8 mouse cellular contexts compared by ENCODE assay signal in genomic region chr1:172217148-172217547, GRCm38 (mm10). TPM values are rescaled to one million over a fixed set of nuclear protein-coding genes. Genes with fewer than 3 reads are reported as not detected.
DNase-seq lines count a peak whose midpoint lies in the region; ATAC-seq and TF ChIP-seq lines count a peak whose summit lies in the region.

No protein-coding gene starts in this region.

- under 1% methylated on average over 5 of the region's 5 CpGs for WGBS in hindbrain, embryonic 16.5 days

- no peak overlapping the region for H3K4me3 ChIP-seq in hindbrain, embryonic 16.5 days (ENCODE audit: low read length)
- no peak overlapping the region for H3K4me3 ChIP-seq in left cerebral cortex, adult 2 months

- peaks cover 21% of the 10 kb centered on the region for H3K4me1 ChIP-seq in hindbrain, embryonic 16.5 days (ENCODE audit: control insufficient read depth, insufficient read depth, low read depth, low read length)

- no peaks in the 10 kb centered on the region for H3K9me3 ChIP-seq in hindbrain, embryonic 16.5 days (ENCODE audit: control insufficient read depth, low read length)

- DNase-seq in ZHBTc4 (ENCODE audit: low read depth, low spot score) = peak; percentile 96
- DNase-seq in cerebellum, postnatal 36 days = peak; percentile 89 to 91
- DNase-seq in gastrocnemius, adult 18-20 months (ENCODE audit: low spot score) = peak; percentile 98
- peak; percentile 90 to 95 for DNase-seq in left cerebral cortex, adult 2 months (ENCODE audit: extremely low spot score in 1 of 2, low spot score in 2 of 2)
- peak; percentile 93 for DNase-seq in right cerebral cortex, adult 18-20 months
- peak; percentile 93 for DNase-seq in urinary bladder, adult 2 months (ENCODE audit: low spot score)

- peak overlapping the region; percentile 35 for H3K9ac ChIP-seq in hindbrain, embryonic 16.5 days (ENCODE audit: low read depth, low read length)

- no peaks in the 10 kb centered on the region for H3K27me3 ChIP-seq in hindbrain, embryonic 16.5 days (replicated peaks; ENCODE audit: control insufficient read depth, insufficient read depth, low read length)

- intact Hi-C loops in left cerebral cortex, adult 2 months (cut with DNase I) = loop anchor here (1.0 to 5.0 kb wide), 2 partner anchors 50 to 92 kb away; no protein-coding TSS in a partner anchor

- peak overlapping the region; percentile 37 for H3K4me2 ChIP-seq in hindbrain, embryonic 16.5 days (ENCODE audit: low read length)

- peak; percentile 60 for ATAC-seq in hindbrain, embryonic 16.5 days
- peak; percentile 100 for ATAC-seq in megakaryocyte, adult 5-6 weeks (ENCODE audit: poor library complexity, severe bottlenecking)

- peak; percentile 76 for TF ChIP-seq CTCF in left cerebral cortex, adult 2 months (IDR thresholded peaks at IDR 0.05)

- H3K36me3 ChIP-seq in hindbrain, embryonic 16.5 days (ENCODE audit: control insufficient read depth, insufficient read depth, low read length) = no peaks in the 10 kb centered on the region

- H3K27ac ChIP-seq in hindbrain, embryonic 16.5 days (ENCODE audit: low read depth, low read length) = peak overlapping the region; percentile 64
- H3K27ac ChIP-seq in left cerebral cortex, adult 2 months = peak overlapping the region; percentile 44

RNA-seq across cellular contexts. Expression of gene Casq1, which starts 2.5 kb away (rescaled TPM):
- total RNA-seq in gastrocnemius, adult 18-20 months (2021) = 1,000 to 10,000 TPM; 2,670 to 3,214 TPM
- 1.5 and 5.5 TPM in 2 replicates for polyA plus RNA-seq in hindbrain, embryonic 16.5 days (2015; fragmentation: Nextera tagmentation; extraction: Ambion mirVana)
- total RNA-seq in left cerebral cortex, adult 2 months (2021) = under 1 TPM in 1 of 2 experiments, not detected in 1; 0.48 TPM
- total RNA-seq in megakaryocyte, adult 5-6 weeks (2015) = not detected in 2 replicates
- not detected in 2 replicates for total RNA-seq in megakaryocyte, adult 5-6 weeks (2017)
- 3.2 and 3.3 TPM in 2 replicates for polyA plus RNA-seq in urinary bladder, adult 2 months (2012; rRNA removed)

RNA-seq across cellular contexts. Expression of gene Pea15a, which starts 10.5 kb away (rescaled TPM):
- 10 to 100 TPM; 20.2 to 33.2 TPM for total RNA-seq in gastrocnemius, adult 18-20 months (2021)
- polyA plus RNA-seq in hindbrain, embryonic 16.5 days (2015; fragmentation: Nextera tagmentation; extraction: Ambion mirVana) = 538 and 563 TPM in 2 replicates
- total RNA-seq in left cerebral cortex, adult 2 months (2021) = 100 to 1,000 TPM; 387 to 422 TPM
- 16.1 and 17.5 TPM in 2 replicates for total RNA-seq in megakaryocyte, adult 5-6 weeks (2015)
- 13.6 and 18.5 TPM in 2 replicates for total RNA-seq in megakaryocyte, adult 5-6 weeks (2017)
- polyA plus RNA-seq in urinary bladder, adult 2 months (2012; rRNA removed) = 165 and 166 TPM in 2 replicates

RNA-seq across cellular contexts. Expression of gene Atp1a4, which starts 41.1 kb away (rescaled TPM):
- under 1 TPM; 0.40 to 0.43 TPM for total RNA-seq in gastrocnemius, adult 18-20 months (2021)
- 0.06 TPM in 1 of 2 replicates, not detected in the other for polyA plus RNA-seq in hindbrain, embryonic 16.5 days (2015; fragmentation: Nextera tagmentation; extraction: Ambion mirVana)
- total RNA-seq in left cerebral cortex, adult 2 months (2021) = not detected
- not detected in 2 replicates for total RNA-seq in megakaryocyte, adult 5-6 weeks (2015)
- not detected in 2 replicates for total RNA-seq in megakaryocyte, adult 5-6 weeks (2017)
- polyA plus RNA-seq in urinary bladder, adult 2 months (2012; rRNA removed) = not detected in 2 replicates

RNA-seq across cellular contexts. Expression of gene Igsf8, which starts 44.3 kb away (rescaled TPM):
- 10 to 100 TPM in 1 of 2 experiments, 1 to 10 TPM in 1; 7.6 to 10.6 TPM for total RNA-seq in gastrocnemius, adult 18-20 months (2021)
- polyA plus RNA-seq in hindbrain, embryonic 16.5 days (2015; fragmentation: Nextera tagmentation; extraction: Ambion mirVana) = 84.7 and 88.3 TPM in 2 replicates
- total RNA-seq in left cerebral cortex, adult 2 months (2021) = 100 to 1,000 TPM; 257 to 260 TPM
- total RNA-seq in megakaryocyte, adult 5-6 weeks (2015) = 29.6 and 40.0 TPM in 2 replicates
- total RNA-seq in megakaryocyte, adult 5-6 weeks (2017) = 26.1 and 34.4 TPM in 2 replicates
- polyA plus RNA-seq in urinary bladder, adult 2 months (2012; rRNA removed) = 54.7 and 60.0 TPM in 2 replicates

Comparison
In these comparisons a context has a peak if more than half of its experiments do, and no peak if none do; other contexts are left out.
1. RNA of gene Casq1, which starts 2.5 kb away (total RNA-seq): 2,670 to 3,214 TPM in gastrocnemius, adult 18-20 months; 0.48 TPM in left cerebral cortex, adult 2 months and not detected in megakaryocyte, adult 5-6 weeks; every median in the first group is over 1,000 times any median in the second.
2. RNA of gene Pea15a, which starts 10.5 kb away (total RNA-seq): 387 to 422 TPM in left cerebral cortex, adult 2 months; 20.2 to 33.2 TPM in gastrocnemius, adult 18-20 months and 13.6 to 18.5 TPM in megakaryocyte, adult 5-6 weeks; every median in the first group is over 10 times any median in the second.
3. Peak in every context shown above with its lines, with median percentiles within 50 percentile points of each other: DNase-seq.